Mouse (Mus musculus): ENCODE measurements around the gene Olfr984. TPM values are rescaled to one million over a fixed set of nuclear protein-coding genes. Genes with fewer than 3 reads are reported as not detected.
A peak's percentile ranks its signal among the peaks of the same experiment; 100 is the strongest.

Olfr984 gene
- not detected in 2 replicates for polyA plus RNA-seq (2012; rRNA removed)

DNA sequence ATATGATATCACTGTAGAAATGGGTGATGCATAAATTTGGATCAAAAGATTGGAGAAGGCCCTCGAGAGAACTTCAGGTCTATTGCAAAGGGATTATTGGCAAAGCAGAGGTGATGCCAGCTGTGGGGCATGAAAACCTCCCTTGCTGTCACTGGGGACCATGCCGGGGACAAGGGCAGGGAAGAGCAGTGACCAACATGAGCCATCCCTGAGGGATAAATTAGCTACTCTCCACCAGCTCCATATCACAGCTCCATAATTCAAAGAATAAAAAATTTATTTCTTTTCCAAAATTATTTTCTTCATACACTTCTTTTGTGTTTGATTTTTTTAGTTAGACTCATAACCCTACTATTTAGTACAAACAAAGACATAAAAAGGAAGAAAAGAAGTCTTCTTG, at the start of gene Olfr984:
Gene Olfr984 (minus strand): TSS at position 101 of the 400 bp plus-strand sequence.
- DNase-seq (ENCODE audit: extremely low spot score in 1 of 2, low spot score in 1 of 2): no peak

DNA sequence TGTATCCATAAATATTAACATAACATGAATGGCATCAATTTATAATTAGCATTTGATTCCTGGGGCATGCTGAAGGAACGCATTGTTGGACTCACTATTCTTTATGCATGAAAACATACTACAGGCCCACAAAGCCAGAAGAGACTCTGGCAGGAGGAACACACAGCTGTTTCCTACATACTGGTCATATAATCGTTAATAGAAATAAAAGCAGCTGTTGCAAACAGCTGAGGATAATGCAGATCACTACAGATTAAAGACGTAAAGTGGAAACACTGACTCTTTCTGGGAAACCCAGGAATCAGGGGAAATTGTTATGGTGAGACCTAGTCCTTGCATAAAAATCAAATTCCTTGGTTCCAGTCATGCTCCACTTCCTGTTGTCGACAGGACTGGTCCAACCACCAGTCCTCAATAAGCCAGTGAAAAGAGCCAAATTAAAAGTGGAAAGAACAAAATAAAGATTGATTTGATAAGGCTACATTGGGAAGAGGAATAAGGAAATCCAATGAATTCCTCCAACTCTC, 41.2 kb upstream of the Olfr984 start:
- no peak for DNase-seq (ENCODE audit: extremely low spot score in 1 of 2, low spot score in 1 of 2)

DNA sequence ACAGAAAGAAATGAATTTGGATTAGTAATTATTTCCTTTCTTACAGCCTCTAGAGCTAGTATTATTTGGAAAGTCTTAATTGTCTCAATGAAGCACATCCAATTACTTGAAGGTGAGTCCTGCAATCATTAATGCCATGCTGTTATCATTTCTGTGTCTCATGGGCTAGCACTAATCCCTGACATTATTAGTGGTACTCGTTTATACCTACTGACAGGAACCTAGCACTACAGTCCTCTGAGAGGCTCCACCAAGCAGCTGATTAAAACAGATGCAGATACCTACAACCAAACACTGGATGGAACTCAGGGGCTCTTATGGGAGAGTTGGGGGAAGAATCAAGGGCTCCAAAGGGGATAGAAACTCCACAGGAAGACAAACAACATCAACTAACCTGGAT, 27.5 kb upstream of the Olfr984 start:
- no peak for DNase-seq (ENCODE audit: extremely low spot score in 1 of 2, low spot score in 1 of 2)

DNA sequence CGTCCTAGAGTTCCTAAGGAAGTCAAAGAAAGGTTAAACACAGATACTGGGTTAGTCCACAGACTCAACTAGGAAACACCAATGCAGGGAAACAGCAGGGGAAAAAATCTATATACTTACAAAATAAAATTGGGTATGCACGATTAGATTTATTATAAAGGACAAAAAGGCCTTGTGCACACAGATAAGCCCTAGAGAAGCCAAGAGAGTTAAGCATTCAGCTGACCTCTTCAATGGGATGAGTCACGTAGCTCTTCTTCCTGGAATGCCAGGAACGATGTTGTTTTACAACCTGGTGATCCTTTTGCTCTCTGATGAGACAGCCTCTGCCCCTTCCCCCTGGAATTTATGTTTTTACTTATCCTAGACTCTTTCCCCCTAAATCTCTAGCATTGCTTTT, 25.5 kb upstream of the Olfr984 start:
- DNase-seq (ENCODE audit: extremely low spot score in 1 of 2, low spot score in 1 of 2): no peak

DNA sequence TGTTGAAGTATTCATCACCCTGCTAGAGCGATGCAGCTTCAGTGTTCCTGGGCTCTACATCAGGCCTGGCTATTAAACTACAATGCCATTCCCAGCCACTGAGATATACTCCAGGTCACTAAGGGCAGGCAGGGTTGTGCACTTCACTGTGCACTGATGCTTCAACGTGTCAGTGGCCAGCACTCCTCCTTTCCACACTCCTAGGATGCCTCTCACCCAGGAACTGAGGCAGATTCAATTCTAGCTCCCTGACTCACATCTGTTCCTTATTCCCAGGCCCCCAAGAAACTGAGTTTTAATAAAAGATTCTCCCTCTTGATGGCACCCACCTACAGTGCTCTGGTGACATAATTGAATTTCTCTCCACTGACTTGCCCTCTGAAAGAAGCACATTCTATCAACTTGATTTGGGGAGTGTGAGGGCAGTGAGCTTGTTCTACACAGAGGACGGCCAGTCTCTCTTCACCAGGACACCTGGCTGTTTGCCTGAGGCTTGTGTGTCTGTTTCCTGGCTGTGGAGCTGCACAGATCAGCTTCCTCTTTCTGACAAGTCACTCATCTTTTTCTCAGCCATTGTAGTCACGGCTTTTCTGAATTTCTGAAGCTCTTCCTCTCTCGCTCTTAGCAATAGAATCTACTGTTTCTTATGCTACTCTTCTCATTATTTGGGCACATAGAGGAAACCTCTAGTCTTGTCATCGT, 23.1 kb upstream of the Olfr984 start:
- no peak for DNase-seq (ENCODE audit: extremely low spot score in 1 of 2, low spot score in 1 of 2)

DNA sequence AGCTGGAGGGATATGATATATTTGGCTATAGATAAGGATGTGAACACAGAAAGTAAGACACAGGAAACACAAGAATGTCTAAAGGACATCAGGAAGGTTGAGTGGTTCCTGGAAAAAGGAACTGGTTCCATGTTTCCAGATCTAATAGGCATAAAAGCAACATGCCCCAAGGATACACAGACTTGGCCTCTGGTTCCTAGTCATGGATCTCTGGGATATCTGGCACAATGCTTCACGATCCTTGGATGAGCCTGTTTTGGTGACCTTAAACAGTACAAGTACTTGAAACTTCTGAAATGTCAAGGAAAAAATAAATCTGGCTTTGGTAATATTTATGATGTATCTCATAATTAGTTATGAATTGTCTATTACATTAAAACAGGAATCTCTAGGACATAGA, 16.6 kb upstream of the Olfr984 start:
- DNase-seq (ENCODE audit: extremely low spot score in 1 of 2, low spot score in 1 of 2): no peak

DNA sequence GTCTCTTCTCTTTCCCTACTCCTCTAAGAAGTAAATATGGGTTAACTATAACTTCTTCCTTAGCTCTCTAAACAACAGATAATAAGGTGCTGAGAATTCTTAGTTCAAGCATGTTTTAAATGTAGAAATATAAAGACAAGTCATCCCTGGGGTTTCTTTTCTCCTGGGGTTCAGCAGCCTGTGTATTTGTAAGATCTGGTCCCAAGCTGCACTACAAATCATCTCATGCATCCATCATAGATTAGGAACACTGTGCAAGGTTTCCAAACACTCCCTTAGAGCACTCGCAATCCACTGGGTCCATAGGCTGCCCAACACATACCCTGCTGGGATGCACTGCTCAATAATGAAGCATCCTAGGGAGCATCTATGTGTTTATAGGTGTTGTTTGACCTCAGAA, 16.1 kb upstream of the Olfr984 start, which contains the start of gene Olfr985:
Gene Olfr985 (minus strand): TSS at position 101 of the 400 bp plus-strand sequence.
- no peak for DNase-seq (ENCODE audit: extremely low spot score in 1 of 2, low spot score in 1 of 2)

DNA sequence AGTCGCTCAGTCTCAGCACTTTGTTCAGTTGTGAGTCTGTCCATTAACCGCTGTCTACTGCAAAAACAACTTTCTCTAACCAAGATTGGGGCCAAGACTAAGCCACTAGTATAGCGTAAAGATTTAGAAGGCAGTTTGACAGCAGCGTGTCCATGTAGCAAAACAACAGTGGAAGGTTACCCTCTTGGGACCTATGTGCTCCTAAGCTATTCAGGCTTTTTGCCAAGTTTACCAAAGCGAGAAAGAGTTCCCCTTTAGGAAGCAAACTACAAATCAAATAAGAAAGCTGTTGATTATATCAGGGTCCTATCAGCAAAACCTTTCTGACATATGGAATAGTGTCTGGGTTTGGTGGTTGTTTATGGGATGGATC, 3.3 kb upstream of the Olfr984 start:
- DNase-seq (ENCODE audit: extremely low spot score in 1 of 2, low spot score in 1 of 2): no peak

DNA sequence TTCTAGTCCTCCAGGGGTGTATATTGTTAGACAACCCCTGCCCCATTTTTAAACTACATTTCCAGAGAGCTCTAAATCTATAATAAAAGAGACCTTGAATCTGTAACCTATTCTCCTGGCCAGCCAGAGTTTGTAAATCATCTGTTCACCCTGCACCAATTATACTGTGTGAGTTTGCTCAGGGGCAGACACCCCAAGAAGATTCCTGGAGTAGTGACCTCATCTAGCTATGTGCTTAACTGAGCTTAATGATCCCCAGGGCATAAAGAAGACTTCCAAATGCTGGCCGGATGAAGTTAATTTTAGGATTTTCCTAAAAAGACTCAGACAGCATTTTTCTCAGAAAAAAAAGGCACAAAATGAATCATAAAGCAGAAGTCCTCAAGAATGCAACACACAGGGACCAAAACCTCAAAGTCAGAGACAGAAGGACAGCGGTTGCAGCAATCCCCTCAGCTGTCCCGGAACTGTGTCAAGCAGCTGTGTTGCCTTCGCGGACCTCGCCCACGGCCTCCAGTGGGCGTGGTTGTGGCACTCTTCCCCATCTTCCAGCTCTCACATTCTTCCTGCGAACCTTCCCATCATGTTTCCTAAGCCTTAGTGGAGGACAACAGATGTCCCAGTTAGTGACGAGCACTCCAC, 2.8 kb upstream of the Olfr984 start:
- DNase-seq (ENCODE audit: extremely low spot score in 1 of 2, low spot score in 1 of 2): peak; percentile 8 to 32

DNA sequence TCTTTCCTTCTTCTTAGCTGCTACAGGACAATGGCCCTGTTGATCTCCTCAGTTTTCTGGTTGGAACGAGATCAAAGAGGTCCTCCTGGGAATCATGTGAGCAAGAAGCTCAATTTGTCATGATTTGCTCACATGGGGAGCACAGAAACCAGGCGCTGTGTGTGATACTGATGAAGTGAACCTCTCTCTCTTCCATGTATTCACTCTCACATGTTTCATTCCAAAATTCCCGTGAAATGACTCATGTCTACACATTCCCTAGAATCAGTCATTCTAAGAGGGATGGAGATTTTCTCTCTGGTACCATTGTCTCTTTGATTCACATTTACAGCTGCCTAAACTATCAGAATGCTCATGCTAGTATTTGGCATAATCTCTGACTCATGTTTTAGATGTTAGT, 19.2 kb downstream of the Olfr984 start:
- no peak for DNase-seq (ENCODE audit: extremely low spot score in 1 of 2, low spot score in 1 of 2)

DNA sequence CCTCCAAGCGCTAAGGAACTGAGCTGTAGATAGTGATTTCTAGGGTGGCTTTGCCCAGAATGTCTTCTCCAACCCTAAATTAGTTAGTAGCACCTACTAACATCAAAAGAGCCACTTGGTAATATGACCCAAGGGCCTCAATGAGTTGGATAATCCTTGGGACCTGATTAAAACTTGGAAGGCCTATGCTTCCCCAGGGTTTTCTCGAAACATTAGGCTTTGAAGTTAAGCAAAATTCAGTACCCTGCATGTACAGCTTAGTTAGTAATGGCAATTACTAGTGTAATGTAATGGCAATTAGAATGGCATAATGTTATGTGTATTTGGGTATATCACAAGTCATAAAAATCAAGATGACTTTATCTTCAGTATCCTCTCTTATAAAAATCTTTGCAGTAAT, 20.5 kb downstream of the Olfr984 start, which contains the start of gene Olfr983:
Gene Olfr983 (minus strand): TSS at position 101 of the 400 bp plus-strand sequence.
- no peak for DNase-seq (ENCODE audit: extremely low spot score in 1 of 2, low spot score in 1 of 2)

DNA sequence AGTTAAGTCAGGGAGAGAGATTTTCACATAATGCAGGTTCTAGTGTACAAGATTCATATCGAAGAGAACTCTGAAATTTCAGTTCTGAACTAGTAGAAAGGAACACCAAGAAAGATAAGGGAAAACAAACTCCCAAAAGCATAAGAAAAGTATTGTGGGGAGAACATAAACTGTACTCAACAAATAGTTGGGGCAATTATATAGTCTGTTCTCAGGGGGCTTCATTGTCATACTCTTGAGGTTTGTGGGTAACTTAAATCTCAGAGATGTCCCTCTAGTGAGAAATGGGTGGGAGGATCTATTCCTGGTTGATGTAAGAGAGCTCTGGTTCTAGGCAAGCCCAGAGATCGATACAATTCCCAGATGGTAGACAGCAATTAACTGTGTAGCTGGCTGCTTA, 40.5 kb downstream of the Olfr984 start, which contains the start of gene Olfr982:
Gene Olfr982 (plus strand): TSS at position 301 of the 400 bp plus-strand sequence.
- DNase-seq (ENCODE audit: extremely low spot score in 1 of 2, low spot score in 1 of 2): no peak

DNA sequence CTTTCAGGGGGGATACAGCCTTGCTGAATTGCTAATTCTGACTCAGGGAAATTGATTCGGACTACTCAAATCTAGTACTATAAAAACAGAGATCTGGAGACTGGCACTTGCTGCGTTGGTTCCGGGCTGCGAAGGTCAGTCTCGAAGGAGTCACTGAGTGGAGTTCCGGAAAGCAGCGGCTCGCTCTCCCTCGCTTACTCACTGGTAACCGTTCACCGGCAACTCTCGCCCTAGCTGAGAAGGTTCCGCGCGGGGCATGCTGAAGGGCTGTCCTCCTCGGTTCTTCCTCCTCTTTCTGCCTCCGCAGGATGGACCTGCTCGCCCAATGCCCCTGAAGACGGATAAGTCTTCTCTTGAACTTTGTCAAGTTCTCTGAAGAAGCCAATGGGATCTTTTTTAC, 63.9 kb downstream of the Olfr984 start:
- DNase-seq (ENCODE audit: extremely low spot score in 1 of 2, low spot score in 1 of 2): no peak

Other genes starting within 250 kb of the Olfr984 start
- 0.06 TPM in 1 of 2 replicates, not detected in the other for gene Olfr972, start 247.8 kb downstream of the Olfr984 start, polyA plus RNA-seq (2012; rRNA removed)
- gene Olfr229, start 206.9 kb downstream of the Olfr984 start, polyA plus RNA-seq (2012; rRNA removed): not detected in 2 replicates
- gene Olfr974, start 176.7 kb downstream of the Olfr984 start, polyA plus RNA-seq (2012; rRNA removed): not detected in 2 replicates
- 0.02 TPM in 1 of 2 replicates, not detected in the other for gene Olfr975, start 162.2 kb downstream of the Olfr984 start, polyA plus RNA-seq (2012; rRNA removed)
- not detected in 2 replicates for gene Olfr976, start 153.1 kb downstream of the Olfr984 start, polyA plus RNA-seq (2012; rRNA removed)
- gene Olfr978, start 122.1 kb downstream of the Olfr984 start, polyA plus RNA-seq (2012; rRNA removed): not detected in 2 replicates
- not detected in 2 replicates for gene Olfr979, start 110.7 kb downstream of the Olfr984 start, polyA plus RNA-seq (2012; rRNA removed)
- not detected in 2 replicates for gene Olfr980, start 104.6 kb downstream of the Olfr984 start, polyA plus RNA-seq (2012; rRNA removed)
- gene Olfr981, start 92.7 kb downstream of the Olfr984 start, polyA plus RNA-seq (2012; rRNA removed): 0.04 and 0.11 TPM in 2 replicates
- gene Olfr982, start 40.4 kb downstream of the Olfr984 start, polyA plus RNA-seq (2012; rRNA removed): not detected in 2 replicates
- gene Olfr983, start 20.6 kb downstream of the Olfr984 start, polyA plus RNA-seq (2012; rRNA removed): not detected in 2 replicates
- gene Olfr985, start 16.0 kb upstream of the Olfr984 start, polyA plus RNA-seq (2012; rRNA removed): 0.08 TPM in 1 of 2 replicates, not detected in the other
- gene Tmem225, start 33.9 kb upstream of the Olfr984 start, polyA plus RNA-seq (2012; rRNA removed): not detected in 2 replicates
- gene Olfr986, start 66.7 kb upstream of the Olfr984 start, polyA plus RNA-seq (2012; rRNA removed): not detected in 2 replicates
- 3.7 and 4.1 TPM in 2 replicates for gene Zfp202, start 78.1 kb upstream of the Olfr984 start, polyA plus RNA-seq (2012; rRNA removed)
- gene Scn3b, start 155.0 kb upstream of the Olfr984 start, polyA plus RNA-seq (2012; rRNA removed): 77.5 and 88.8 TPM in 2 replicates